8 mouse cellular contexts compared by ENCODE assay signal in the genomic region with DNA sequence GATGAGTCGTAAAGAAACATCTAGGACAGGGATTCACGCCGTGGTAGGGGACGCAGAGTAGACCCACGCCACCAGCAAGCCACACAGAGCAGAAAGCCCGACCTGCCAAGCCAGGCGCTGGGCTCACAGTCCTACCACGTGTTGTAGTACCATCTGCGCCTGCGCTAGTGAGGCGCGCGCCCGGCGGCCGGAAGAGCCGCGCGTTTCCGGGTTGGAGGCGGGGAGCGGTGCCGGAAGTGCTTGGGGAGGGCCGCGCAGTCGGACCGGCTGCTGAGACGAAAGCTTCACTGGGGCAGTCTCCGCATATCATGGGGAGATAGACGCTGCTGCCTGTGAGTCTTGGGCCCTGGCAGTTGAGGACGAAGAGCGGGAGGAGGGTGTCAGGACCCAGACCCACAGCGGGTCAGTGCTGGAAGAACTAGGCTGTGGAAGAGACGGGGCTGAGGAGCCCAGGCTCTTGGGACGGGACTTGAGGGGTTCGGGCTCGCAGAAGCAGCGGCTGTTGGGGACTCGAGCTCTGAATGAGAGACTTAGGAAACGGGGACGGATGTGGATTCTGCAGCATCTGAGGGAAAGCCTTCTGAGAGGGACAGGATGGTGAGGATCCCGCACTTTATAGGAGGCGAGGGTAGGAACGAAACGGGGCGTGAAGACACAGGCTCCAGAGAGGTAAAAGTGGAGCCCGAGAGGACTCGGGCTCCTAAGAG. TPM values are rescaled to one million over a fixed set of nuclear protein-coding genes. Genes with fewer than 3 reads are reported as not detected.
DNase-seq lines count a peak whose midpoint lies in the region; ATAC-seq and TF ChIP-seq lines count a peak whose summit lies in the region.

Gene Taf12, plus strand, starts transcription at position 220 of the 707 bp plus-strand sequence.

- peak within 1 kb of the TSS; percentile 88 for H3K4me2 ChIP-seq in heart, embryonic 12.5 days
- H3K4me2 ChIP-seq in kidney, postnatal 0 days (ENCODE audit: low read length): peak within 1 kb of the TSS; percentile 93
- H3K4me2 ChIP-seq in liver, embryonic 11.5 days: peak within 1 kb of the TSS; percentile 73
- H3K4me2 ChIP-seq in stomach, embryonic 14.5 days (replicated peaks; ENCODE audit: low read depth, low read length): peak within 1 kb of the TSS; percentile 95

- peak within 1 kb of the TSS; percentile 92 for H3K27ac ChIP-seq in heart, embryonic 12.5 days (ENCODE audit: poor library complexity, severe bottlenecking)
- peak within 1 kb of the TSS; percentile 95 for H3K27ac ChIP-seq in kidney, postnatal 0 days
- peak within 1 kb of the TSS; percentile 97 for H3K27ac ChIP-seq in liver, embryonic 11.5 days (ENCODE audit: low read depth, low read length)
- H3K27ac ChIP-seq in stomach, embryonic 14.5 days (ENCODE audit: low read length): peak within 1 kb of the TSS; percentile 93

- TF ChIP-seq CTCF in kidney, postnatal 0 days (IDR thresholded peaks at IDR 0.05; ENCODE audit: low read depth): no peak; the same call in 1 of the 2 replicates

- H3K4me1 ChIP-seq in heart, embryonic 12.5 days (replicated peaks): peaks cover 8% of the 10 kb centered on the region; the same call in 1 of the 2 replicates
- peaks cover 8% of the 10 kb centered on the region; the same call in 1 of the 2 replicates for H3K4me1 ChIP-seq in kidney, postnatal 0 days (replicated peaks; ENCODE audit: insufficient read depth, low read length)
- peaks cover 14% of the 10 kb centered on the region for H3K4me1 ChIP-seq in liver, embryonic 11.5 days (replicated peaks; ENCODE audit: control insufficient read depth, insufficient read depth, low read length)
- peaks cover 5% of the 10 kb centered on the region; the same call in 1 of the 2 replicates for H3K4me1 ChIP-seq in stomach, embryonic 14.5 days (ENCODE audit: control insufficient read depth, insufficient read depth, low read length)

- peak; percentile 92 to 95 for DNase-seq in B cell, adult 2 months
- peak; percentile 97 for DNase-seq in brain, adult 2 months (ENCODE audit: low read depth, low spot score)
- peak; percentile 98 for DNase-seq in kidney, postnatal 0 days (ENCODE audit: low spot score)
- DNase-seq in liver, embryonic 11.5 days (ENCODE audit: low spot score): peak; percentile 96
- DNase-seq in naive thymus-derived CD4-positive, alpha-beta T cell, adult 2 months (ENCODE audit: low read depth): peak; percentile 97

- H3K4me3 ChIP-seq in heart, embryonic 12.5 days: peak within 1 kb of the TSS; percentile 79
- peak within 1 kb of the TSS; percentile 78 for H3K4me3 ChIP-seq in kidney, postnatal 0 days (replicated peaks; ENCODE audit: low read depth, low read length)
- peak within 1 kb of the TSS; percentile 89 for H3K4me3 ChIP-seq in liver, embryonic 11.5 days (ENCODE audit: low read depth, low read length)
- peak within 1 kb of the TSS; percentile 88 for H3K4me3 ChIP-seq in stomach, embryonic 14.5 days (ENCODE audit: low read depth, low read length)

- peak within 1 kb of the TSS; percentile 80 for H3K9ac ChIP-seq in heart, embryonic 12.5 days
- H3K9ac ChIP-seq in kidney, postnatal 0 days (ENCODE audit: low read depth, low read length): peak within 1 kb of the TSS; percentile 88
- H3K9ac ChIP-seq in liver, embryonic 11.5 days (ENCODE audit: low read depth, low read length): peak within 1 kb of the TSS; percentile 98
- H3K9ac ChIP-seq in stomach, embryonic 14.5 days (replicated peaks; ENCODE audit: low read depth, low read length): peak within 1 kb of the TSS; percentile 87

- under 1% methylated on average over 48 of the region's 48 CpGs for WGBS in heart, embryonic 12.5 days
- under 1% methylated on average over 47 of the region's 48 CpGs for WGBS in kidney, postnatal 0 days
- WGBS in liver, embryonic 11.5 days: under 1% methylated on average over 48 of the region's 48 CpGs
- under 1% methylated on average over 48 of the region's 48 CpGs for WGBS in stomach, embryonic 14.5 days

- H3K9me3 ChIP-seq in heart, embryonic 12.5 days (replicated peaks): no peaks in the 10 kb centered on the region
- no peaks in the 10 kb centered on the region for H3K9me3 ChIP-seq in kidney, postnatal 0 days (replicated peaks; ENCODE audit: low read length)
- H3K9me3 ChIP-seq in liver, embryonic 11.5 days (ENCODE audit: control insufficient read depth, low read length): no peaks in the 10 kb centered on the region
- H3K9me3 ChIP-seq in stomach, embryonic 14.5 days (ENCODE audit: control insufficient read depth, low read depth, low read length): no peaks in the 10 kb centered on the region

- no peaks in the 10 kb centered on the region for H3K27me3 ChIP-seq in heart, embryonic 12.5 days (replicated peaks)
- no peaks in the 10 kb centered on the region for H3K27me3 ChIP-seq in kidney, postnatal 0 days (ENCODE audit: insufficient read depth, low read length)
- no peaks in the 10 kb centered on the region for H3K27me3 ChIP-seq in liver, embryonic 11.5 days (replicated peaks; ENCODE audit: control insufficient read depth, insufficient read depth, low read length)
- no peaks in the 10 kb centered on the region for H3K27me3 ChIP-seq in stomach, embryonic 14.5 days (ENCODE audit: control insufficient read depth, insufficient read depth, low read length)

- no peaks in the 10 kb centered on the region for H3K36me3 ChIP-seq in heart, embryonic 12.5 days
- H3K36me3 ChIP-seq in kidney, postnatal 0 days (ENCODE audit: insufficient read depth, low read length): no peaks in the 10 kb centered on the region
- H3K36me3 ChIP-seq in liver, embryonic 11.5 days (ENCODE audit: control insufficient read depth, insufficient read depth, low read length): no peaks in the 10 kb centered on the region
- no peaks in the 10 kb centered on the region for H3K36me3 ChIP-seq in stomach, embryonic 14.5 days (ENCODE audit: control insufficient read depth, insufficient read depth, low read length)

- ATAC-seq in erythroblast, adult 5-6 weeks (replicated peaks; ENCODE audit: low FRiP score, poor library complexity, severe bottlenecking): peak; percentile 84
- ATAC-seq in heart, embryonic 12.5 days (ENCODE audit: insufficient number of reproducible peaks, low FRiP score): peak; percentile 92
- peak; percentile 89 for ATAC-seq in kidney, postnatal 0 days (replicated peaks; ENCODE audit: low FRiP score, low read depth)
- peak; percentile 81 for ATAC-seq in liver, embryonic 11.5 days (replicated peaks; ENCODE audit: low FRiP score)
- peak; percentile 92 for ATAC-seq in stomach, embryonic 14.5 days (ENCODE audit: insufficient number of reproducible peaks, insufficient read depth, low FRiP score, low read depth)

RNA-seq across cellular contexts. Expression of gene Taf12, which starts in this region (rescaled TPM):
- 10.2 and 13.0 TPM in 2 replicates for total RNA-seq in erythroblast, adult 5-6 weeks (2015; ENCODE audit: low replicate concordance)
- 8.9 and 18.8 TPM in 2 replicates for total RNA-seq in erythroblast, adult 5-6 weeks (2017; ENCODE audit: low replicate concordance)
- polyA plus RNA-seq in heart, embryonic 12.5 days (2016; fragmentation: Nextera tagmentation; extraction: Ambion mirVana): 34.7 and 39.5 TPM in 2 replicates
- 38.1 and 39.0 TPM in 2 replicates for polyA plus RNA-seq in kidney, postnatal 0 days (2015; fragmentation: Nextera tagmentation; extraction: Ambion mirVana)
- polyA plus RNA-seq in liver, embryonic 11.5 days (2014; fragmentation: Nextera tagmentation; extraction: Ambion mirVana): 80.2 and 83.8 TPM in 2 replicates
- 34.8 and 36.2 TPM in 2 replicates for polyA plus RNA-seq in stomach, embryonic 14.5 days (2014; fragmentation: Nextera tagmentation; extraction: Ambion mirVana)

Comparison
In these comparisons a context has a peak if more than half of its experiments do, and no peak if none do; other contexts are left out.
1. Peak in every context shown above with its lines: DNase-seq, ATAC-seq, H3K4me3 ChIP-seq and H3K27ac ChIP-seq.